Mouse (Mus musculus): ENCODE results near the gene Hoxd11.

Gene Hoxd11

GRCm38 (mm10) chr2:74678891-74679595 lies at the start of gene Hoxd11:
Gene Hoxd11 (plus strand): TSS chr2:74679557.
- in situ Hi-C loops (cut with MboI; ENCODE audit: unreplicated experiment in 2 of 2): loop anchor here (5.0 to 25.0 kb wide), 3 partner anchors 1083 to 1283 kb away; partner anchors contain the start of gene Chrna1 (in 1 of the 2)

- in situ Hi-C loops (cut with MboI; ENCODE audit: unreplicated experiment in 2 of 2): no loop called here
These were observed 43.9 kb upstream of the Hoxd11 start for GRCm38 (mm10) chr2:74635412-74635811.

DNA sequence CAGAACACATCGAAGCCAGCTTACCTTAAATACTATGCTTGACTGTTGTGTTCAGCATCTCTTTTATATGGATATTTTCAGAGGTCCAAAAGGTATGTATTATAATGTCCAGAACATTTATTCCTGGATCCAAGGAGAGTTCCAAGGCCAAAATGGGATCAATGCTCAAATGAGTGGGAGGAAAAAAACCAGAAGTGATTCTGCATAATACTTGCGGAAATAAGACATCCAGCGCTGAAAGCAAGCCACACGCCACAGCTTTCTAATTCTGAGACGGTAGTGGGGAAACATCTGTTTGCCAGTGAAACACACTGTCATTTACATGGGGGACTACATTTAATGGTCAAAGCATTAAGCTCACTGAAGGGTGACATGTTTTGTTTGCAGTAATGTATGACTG lies 36.9 kb upstream of the Hoxd11 start:
- in situ Hi-C loops (cut with MboI; ENCODE audit: unreplicated experiment in 2 of 2): no loop called here

- in situ Hi-C loops (cut with MboI; ENCODE audit: unreplicated experiment in 2 of 2): no loop called here
These were observed 33.7 kb upstream of the Hoxd11 start for GRCm38 (mm10) chr2:74645631-74646030.

DNA sequence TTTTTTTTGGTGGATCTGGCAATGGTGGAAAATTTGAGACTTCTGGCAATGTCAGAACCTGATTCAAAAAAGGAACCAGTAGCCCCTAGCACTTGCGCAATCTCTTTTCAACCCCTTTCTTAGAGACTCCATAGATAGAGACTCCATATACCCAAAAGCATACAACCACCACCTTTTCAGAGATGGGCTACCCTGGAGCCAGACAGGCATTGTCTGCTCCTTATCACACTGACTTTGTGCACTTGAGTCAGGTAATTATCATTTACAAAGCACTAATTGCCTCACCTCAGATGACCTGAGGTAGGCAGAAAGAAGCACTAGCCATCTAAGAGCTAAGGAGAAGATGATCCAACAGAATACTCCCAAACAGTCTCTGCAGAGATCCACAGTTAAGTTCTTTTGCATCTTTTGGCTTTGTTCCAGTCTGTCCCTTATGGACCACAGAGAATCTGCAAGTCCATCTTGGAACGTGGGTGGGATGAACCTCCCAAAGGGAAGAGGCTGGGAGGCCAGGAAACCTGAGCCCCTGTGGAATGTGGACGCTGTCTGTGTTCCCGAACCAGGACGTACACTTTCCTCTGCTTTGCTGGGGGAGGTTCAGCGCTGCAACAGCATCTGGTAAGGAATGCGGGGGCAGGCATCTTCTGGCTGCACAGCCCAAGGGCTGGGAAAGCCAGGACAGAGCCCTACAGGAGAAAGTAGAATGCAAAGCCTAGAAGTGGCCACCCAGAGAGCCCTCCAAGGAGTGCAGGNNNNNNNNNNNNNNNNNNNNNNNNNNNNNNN lies 32.1 kb upstream of the Hoxd11 start:
- in situ Hi-C loops (cut with MboI; ENCODE audit: unreplicated experiment in 2 of 2): no loop called here

DNA sequence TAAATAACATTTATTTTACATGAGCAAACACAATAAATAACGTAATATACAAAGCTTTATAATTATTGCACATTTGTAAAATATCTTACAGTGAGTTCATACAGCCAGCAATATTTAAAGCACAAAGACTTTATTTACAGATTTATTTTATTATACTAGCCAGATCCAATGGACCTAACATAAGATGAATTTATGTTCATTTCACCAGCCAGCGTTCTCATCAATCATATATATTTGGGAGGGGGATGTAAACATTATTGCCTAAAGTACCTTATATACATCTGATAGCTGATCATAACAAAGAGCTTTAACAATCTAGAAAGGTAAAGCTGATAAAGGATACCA lies 26.4 kb upstream of the Hoxd11 start:
- in situ Hi-C loops (cut with MboI; ENCODE audit: unreplicated experiment in 2 of 2): loop anchor here in 1 of 2 experiments (25.0 kb wide), 1 partner anchor 1366 kb away; no protein-coding TSS in a partner anchor

- in situ Hi-C loops (cut with MboI; ENCODE audit: unreplicated experiment in 2 of 2): loop anchor here in 1 of 2 experiments (25.0 kb wide), 1 partner anchor 1367 kb away; no protein-coding TSS in a partner anchor
These were observed 25.4 kb upstream of the Hoxd11 start for GRCm38 (mm10) chr2:74653781-74654535.

- in situ Hi-C loops (cut with MboI; ENCODE audit: unreplicated experiment in 2 of 2): loop anchor here in 1 of 2 experiments (25.0 kb wide), 1 partner anchor 1368 kb away; no protein-coding TSS in a partner anchor
These were observed 24.5 kb upstream of the Hoxd11 start for GRCm38 (mm10) chr2:74654743-74655419.

- in situ Hi-C loops (cut with MboI; ENCODE audit: unreplicated experiment in 2 of 2): loop anchor here in 1 of 2 experiments (25.0 kb wide), 1 partner anchor 1368 kb away; no protein-coding TSS in a partner anchor
These were observed 24.0 kb upstream of the Hoxd11 start for GRCm38 (mm10) chr2:74655420-74655781.

DNA sequence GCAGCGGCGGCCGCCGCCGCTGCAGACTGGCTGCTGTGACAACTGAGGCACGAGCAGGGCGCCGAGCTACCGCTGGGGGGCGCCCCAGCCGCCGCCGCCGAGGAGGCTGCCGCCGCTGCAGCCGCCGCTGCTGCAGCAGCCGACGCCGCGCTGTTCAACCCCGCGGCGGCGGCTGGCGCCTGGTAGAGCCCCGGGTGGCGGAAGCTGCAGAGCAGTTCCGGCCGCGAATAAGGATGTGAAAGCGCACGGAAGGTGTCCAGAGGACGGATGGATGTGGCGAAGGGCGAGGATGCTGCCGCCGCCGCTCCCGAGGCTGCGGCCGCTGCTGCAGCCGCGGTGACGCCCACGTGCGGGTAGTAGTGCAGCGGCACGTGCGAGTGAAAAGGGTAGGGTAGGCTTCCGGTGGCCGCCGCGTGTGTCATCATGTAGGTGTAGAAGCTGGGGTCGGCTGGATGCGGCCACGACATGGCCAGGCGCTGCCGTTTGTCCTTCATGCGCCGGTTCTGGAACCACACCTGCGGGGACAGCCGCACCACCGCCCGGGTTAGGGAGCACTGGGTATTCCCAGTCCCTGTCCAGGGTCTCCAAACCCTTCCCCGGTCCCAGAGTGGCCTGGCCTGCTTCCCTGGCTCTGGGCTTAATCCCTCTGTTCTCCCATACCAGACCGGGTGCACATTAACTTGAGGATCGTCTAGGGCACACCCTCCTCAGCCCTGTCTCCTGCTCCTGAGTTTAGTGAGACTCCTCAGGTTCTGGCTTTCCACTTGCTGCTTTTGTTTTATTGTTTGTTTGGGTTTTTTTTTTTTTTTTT lies 23.3 kb upstream of the Hoxd11 start:
- in situ Hi-C loops (cut with MboI; ENCODE audit: unreplicated experiment in 2 of 2): loop anchor here in 1 of 2 experiments (25.0 kb wide), 1 partner anchor 1369 kb away; no protein-coding TSS in a partner anchor

DNA sequence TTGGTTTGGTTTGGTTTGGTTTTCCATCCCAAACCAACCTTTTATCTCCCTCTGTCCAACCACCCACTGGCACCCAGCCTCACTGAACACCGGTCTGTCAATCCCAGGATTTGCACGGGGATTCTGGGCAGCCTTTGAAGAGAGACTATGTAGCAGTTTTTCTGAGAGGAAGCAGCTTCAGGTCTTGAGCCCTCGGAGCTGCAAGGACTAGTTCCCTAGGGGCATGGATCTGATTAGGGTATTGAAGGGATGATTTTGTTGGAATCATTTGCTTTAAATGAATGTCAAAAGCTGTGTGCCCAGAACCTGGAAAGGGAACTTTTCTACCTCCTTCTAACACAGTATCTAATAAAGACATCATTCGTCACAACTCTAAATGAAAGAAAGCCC lies 22.7 kb upstream of the Hoxd11 start:
- in situ Hi-C loops (cut with MboI; ENCODE audit: unreplicated experiment in 2 of 2): loop anchor here in 1 of 2 experiments (25.0 kb wide), 1 partner anchor 1369 kb away; no protein-coding TSS in a partner anchor

DNA sequence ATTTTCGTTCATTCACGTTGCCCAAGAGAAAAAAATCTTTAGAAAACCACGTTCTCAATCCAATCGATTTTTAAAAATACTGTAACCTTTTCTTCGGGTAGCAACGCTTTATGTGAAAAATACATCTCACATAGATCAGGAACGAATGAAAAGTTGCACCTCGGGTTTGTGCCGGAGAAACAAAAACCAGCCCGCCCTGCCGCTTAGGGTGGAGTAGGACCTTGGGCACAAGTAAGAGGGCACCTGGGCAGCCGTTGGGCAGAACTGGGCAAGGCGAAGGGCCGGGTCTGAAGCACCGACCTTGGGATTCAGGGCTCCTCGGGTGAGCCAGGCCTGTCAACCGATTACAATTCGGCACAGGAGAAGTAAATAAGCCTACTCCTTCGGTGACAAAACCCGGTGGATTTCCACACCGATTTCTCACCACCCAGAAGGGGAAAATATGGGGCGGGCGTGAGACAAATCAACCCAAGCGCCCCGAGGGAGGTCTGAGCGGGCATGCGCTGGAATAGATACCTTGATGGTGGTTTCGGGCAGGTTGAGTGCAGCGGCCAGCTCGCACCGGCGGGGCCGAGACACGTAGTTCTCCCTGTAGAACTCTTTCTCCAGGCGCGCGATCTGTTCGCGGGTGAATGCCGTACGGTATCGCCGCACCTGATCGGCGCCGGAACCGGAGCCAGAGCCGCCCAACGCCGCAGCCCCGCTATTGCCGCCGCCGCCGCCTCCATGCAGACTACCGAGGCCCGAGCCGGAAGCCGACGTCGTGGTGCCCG lies 21.9 kb upstream of the Hoxd11 start:
- in situ Hi-C loops (cut with MboI; ENCODE audit: unreplicated experiment in 2 of 2): loop anchor here in 1 of 2 experiments (25.0 kb wide), 1 partner anchor 1370 kb away; no protein-coding TSS in a partner anchor

DNA sequence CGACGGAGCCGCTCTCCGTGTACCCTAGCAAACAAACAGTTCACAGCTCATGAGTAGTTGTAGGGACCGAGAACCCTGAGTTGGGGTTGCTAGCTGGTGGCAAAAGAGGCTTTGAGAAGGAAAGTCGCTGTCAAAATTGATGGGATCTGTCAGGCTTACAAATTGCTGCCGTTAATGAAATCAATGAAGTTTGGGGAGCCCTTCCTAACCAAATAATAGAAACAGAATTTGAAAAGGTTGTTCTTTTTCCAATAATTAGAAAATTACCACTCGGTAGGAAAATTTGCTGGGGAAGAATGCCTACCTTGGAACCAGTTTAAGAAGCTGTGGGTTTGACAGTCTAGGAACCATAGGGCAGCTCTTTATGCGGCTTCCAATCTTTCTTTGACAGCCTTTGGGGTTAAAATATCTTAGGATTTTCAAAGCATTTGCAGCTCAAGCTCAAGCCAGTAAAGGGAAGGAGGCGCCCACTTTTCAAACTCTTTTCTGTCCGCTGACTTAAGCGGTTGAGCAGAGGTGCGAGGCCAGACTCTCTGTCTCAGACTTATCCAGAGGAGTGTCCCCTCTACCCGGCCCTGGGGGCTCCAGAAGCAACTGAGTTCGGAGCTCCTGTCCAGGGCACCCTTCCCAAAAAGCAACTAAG lies 21.2 kb upstream of the Hoxd11 start:
- in situ Hi-C loops (cut with MboI; ENCODE audit: unreplicated experiment in 2 of 2): loop anchor here in 1 of 2 experiments (25.0 kb wide), 1 partner anchor 1371 kb away; no protein-coding TSS in a partner anchor

DNA sequence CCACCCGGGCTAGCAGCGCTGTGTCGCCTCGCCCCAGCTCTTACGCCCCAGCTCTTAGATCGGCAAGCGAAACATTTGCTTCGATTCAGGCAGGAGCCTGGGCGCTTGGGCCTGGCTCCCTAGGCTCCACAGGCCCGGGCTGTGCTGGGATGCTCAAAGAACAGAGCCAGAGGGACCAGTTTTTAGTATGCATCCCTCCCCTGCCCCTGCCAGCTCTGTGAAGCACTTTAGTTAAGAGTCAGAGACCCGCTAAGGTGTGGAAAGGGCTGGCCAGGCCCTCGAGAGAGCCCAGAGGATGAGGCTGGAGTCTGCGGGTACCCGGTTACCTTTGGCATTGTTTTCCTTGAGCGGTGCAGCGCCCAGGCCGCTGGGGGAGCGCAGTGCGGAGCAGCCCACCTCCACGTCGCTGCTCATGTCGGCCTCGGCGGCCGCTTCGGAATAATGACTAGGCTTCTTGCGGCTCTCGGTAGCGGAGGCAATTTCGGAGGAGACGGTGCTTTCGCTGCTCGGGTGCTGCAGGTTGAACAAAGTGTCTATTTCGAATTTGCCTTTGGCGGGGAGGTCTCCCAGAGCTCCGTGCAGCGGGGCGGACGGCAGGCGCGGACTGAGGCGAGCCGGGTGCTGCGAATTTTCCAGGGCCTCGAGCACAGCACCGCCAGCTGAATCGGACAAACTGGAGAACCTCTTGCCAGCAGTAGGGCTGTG lies 20.5 kb upstream of the Hoxd11 start:
- in situ Hi-C loops (cut with MboI; ENCODE audit: unreplicated experiment in 2 of 2): loop anchor here in 1 of 2 experiments (25.0 kb wide), 1 partner anchor 1372 kb away; no protein-coding TSS in a partner anchor

DNA sequence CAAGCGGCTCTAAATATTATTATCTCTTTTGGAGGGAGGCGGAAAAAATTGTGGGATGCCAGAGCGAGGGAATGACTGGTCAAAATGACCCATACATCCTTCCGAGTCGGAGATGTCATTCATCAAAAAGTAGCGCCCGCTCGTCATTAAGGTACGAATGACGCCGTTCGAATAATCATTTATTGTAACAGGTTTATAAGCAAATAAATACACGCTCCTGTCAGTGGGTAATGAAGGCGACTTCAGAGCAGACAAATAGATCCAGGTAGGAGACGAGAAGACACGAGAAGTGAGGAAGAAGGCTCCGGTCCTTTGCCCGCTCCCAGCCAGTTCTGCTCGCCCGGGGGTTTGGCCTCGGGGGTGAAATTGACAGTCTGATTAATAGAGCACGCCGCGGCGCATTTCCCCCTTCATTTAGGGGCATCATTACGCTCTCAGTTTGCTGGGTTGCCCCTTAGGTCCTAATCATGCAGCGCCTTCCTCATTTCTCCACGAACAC lies 19.8 kb upstream of the Hoxd11 start, which contains the start of gene Evx2:
Gene Evx2, minus strand, starts transcription at position 51 of the 499 bp plus-strand sequence.
- in situ Hi-C loops (cut with MboI; ENCODE audit: unreplicated experiment in 2 of 2): loop anchor here (5.0 to 25.0 kb wide), 4 partner anchors 357 to 1372 kb away; no protein-coding TSS in a partner anchor

GRCm38 (mm10) chr2:74660421-74661375 lies 18.7 kb upstream of the Hoxd11 start:
- in situ Hi-C loops (cut with MboI; ENCODE audit: unreplicated experiment in 2 of 2): loop anchor here (5.0 to 25.0 kb wide), 4 partner anchors 358 to 1373 kb away; no protein-coding TSS in a partner anchor
